Mouse (Mus musculus) MEL (cell line): Measurements from ENCODE around the gene Lrrc14b. TPM values are rescaled to one million over a fixed set of nuclear protein-coding genes. Genes with fewer than 3 reads are reported as not detected.
A peak's percentile ranks its signal among the peaks of the same experiment; 100 is the strongest.

ENCODE experiments used
- DNase-seq: peaks from one replicate; pipeline ENCODE4 v3.0.0; 2011; ENCODE audit warnings: low read depth, low spot score
- H3K27ac ChIP-seq: 2 replicates; pipeline ENCODE4 v1.5.1; 2012; ENCODE audit warnings: low read depth, mild to moderate bottlenecking, control low read depth, low read length, moderate library complexity; ENCODE audit not compliant: control insufficient read depth
- H3K27me3 ChIP-seq, 2 experiments: fragments of 150-350 bp in 1 of 2; sonication (generic) in 1 of 2; 2 replicates each; pipeline ENCODE4 v1.6.1; 2012; ENCODE audit warnings: low read length in 2 of 2, mild to moderate bottlenecking in 2 of 2, improper control_type of control experiment in 1 of 2, moderate library complexity in 1 of 2; ENCODE audit not compliant: insufficient read depth in 2 of 2, control insufficient read depth in 1 of 2
- H3K36me3 ChIP-seq, 2 experiments: 2 replicates each; pipeline ENCODE4 v1.6.1; 2012 to 2014; ENCODE audit warnings: low read length in 2 of 2, improper control_type of control experiment in 1 of 2, inconsistent platforms in 1 of 2, mild to moderate bottlenecking in 1 of 2; ENCODE audit not compliant: insufficient read depth in 2 of 2, control insufficient read depth in 1 of 2
- H3K4me1 ChIP-seq, 2 experiments: fragments of 150-350 bp in 1 of 2; sonication (generic) in 1 of 2; 2 replicates each; pipeline ENCODE4 v1.6.1; 2012; ENCODE audit warnings: low read length in 2 of 2, improper control_type of control experiment in 1 of 2, mild to moderate bottlenecking in 1 of 2; ENCODE audit not compliant: insufficient read depth in 2 of 2, control insufficient read depth in 1 of 2
- H3K4me3 ChIP-seq, 2 experiments: fragments of 150-350 bp in 1 of 2; sonication (generic) in 1 of 2; 2 replicates each; pipeline ENCODE4 v1.5.1; 2012; ENCODE audit warnings: low read depth in 2 of 2, low read length in 2 of 2, mild to moderate bottlenecking in 2 of 2, moderate library complexity in 2 of 2, control low read depth in 1 of 2, improper control_type of control experiment in 1 of 2; ENCODE audit not compliant: control insufficient read depth in 1 of 2, insufficient read depth in 1 of 2
- H3K79me2 ChIP-seq: 2 replicates; pipeline ENCODE4 v1.6.1; 2012; ENCODE audit warnings: mild to moderate bottlenecking, low read length, moderate library complexity; ENCODE audit not compliant: control insufficient read depth, poor library complexity, insufficient read depth
- H3K9ac ChIP-seq: 2 replicates; pipeline ENCODE4 v1.6.1; 2012; ENCODE audit warnings: low read depth, mild to moderate bottlenecking, control low read depth, low read length, moderate library complexity; ENCODE audit not compliant: control insufficient read depth, poor library complexity, severe bottlenecking
- H3K9me3 ChIP-seq: fragments of 150-350 bp; sonication (generic); replicated peaks from 2 replicates; pipeline ENCODE4 v1.6.1; 2012; ENCODE audit warnings: mild to moderate bottlenecking, low read length, improper control_type of control experiment, moderate library complexity; ENCODE audit not compliant: insufficient read depth
- BHLHE40 ChIP-seq: IDR thresholded peaks from 2 replicates; pipeline ENCODE4 v1.6.1; 2012; ENCODE audit warnings: low read depth, mild to moderate bottlenecking, inconsistent platforms, low read length, improper control_type of control experiment, borderline replicate concordance
- CHD1 ChIP-seq: IDR thresholded peaks from 2 replicates; pipeline ENCODE4 v1.6.1; 2012; ENCODE audit warnings: low read depth, mild to moderate bottlenecking, inconsistent platforms, low read length, improper control_type of control experiment
- CHD2 ChIP-seq: IDR thresholded peaks from 2 replicates; pipeline ENCODE4 v1.6.1; 2011; ENCODE audit warnings: low read length, improper control_type of control experiment
- CTCF ChIP-seq, 3 experiments: IDR thresholded peaks in 2 of 3; conservative IDR thresholded peaks in 1 of 3; 2 replicates each; pipeline ENCODE4 v1.5.1; 2011 to 2012; ENCODE audit warnings: low read length in 3 of 3, low read depth in 2 of 3, mild to moderate bottlenecking in 2 of 3, improper control_type of control experiment in 1 of 3, inconsistent platforms in 1 of 3, mixed read lengths in 1 of 3, moderate library complexity in 1 of 3; ENCODE audit not compliant: control insufficient read depth in 1 of 3, insufficient read depth in 1 of 3, poor library complexity in 1 of 3, severe bottlenecking in 1 of 3
- E2F4 ChIP-seq: IDR thresholded peaks from 2 replicates; pipeline ENCODE4 v1.6.1; 2011; ENCODE audit warnings: low read depth, low read length, improper control_type of control experiment, borderline replicate concordance
- EP300 ChIP-seq, 2 experiments: IDR thresholded peaks; 2 replicates each; pipeline ENCODE4 v1.6.1; 2011; ENCODE audit warnings: improper control_type of control experiment in 2 of 2, low read length in 2 of 2, low read depth in 1 of 2, mild to moderate bottlenecking in 1 of 2
- GABPA ChIP-seq: IDR thresholded peaks from 2 replicates; pipeline ENCODE4 v1.6.1; 2012; ENCODE audit warnings: low read depth, mild to moderate bottlenecking, inconsistent platforms, low read length, improper control_type of control experiment, moderate library complexity
- HCFC1 ChIP-seq: IDR thresholded peaks from 2 replicates; pipeline ENCODE4 v1.6.1; 2012; ENCODE audit warnings: low read depth, mild to moderate bottlenecking, inconsistent platforms, low read length, improper control_type of control experiment, moderate library complexity
- JUND ChIP-seq: IDR thresholded peaks from 2 replicates; pipeline ENCODE4 v1.6.1; 2011; ENCODE audit warnings: low read depth, mild to moderate bottlenecking, improper control_type of control experiment, low read length
- KAT2A ChIP-seq: conservative IDR thresholded peaks from 2 replicates; pipeline ENCODE4 v1.6.1; 2012; ENCODE audit warnings: low read depth, low read length, improper control_type of control experiment, inconsistent platforms
- MAFK ChIP-seq: IDR thresholded peaks from 2 replicates; pipeline ENCODE4 v1.6.1; 2011; ENCODE audit warnings: low read depth, mild to moderate bottlenecking, low read length, improper control_type of control experiment, borderline replicate concordance
- MAX ChIP-seq: IDR thresholded peaks from 2 replicates; pipeline ENCODE4 v1.6.1; 2011; ENCODE audit warnings: low read length, improper control_type of control experiment
- MAZ ChIP-seq: IDR thresholded peaks from 2 replicates; pipeline ENCODE4 v1.6.1; 2012; ENCODE audit warnings: low read depth, mild to moderate bottlenecking, inconsistent platforms, low read length, improper control_type of control experiment
- MEF2A ChIP-seq: IDR thresholded peaks from 2 replicates; pipeline ENCODE4 v1.6.1; 2014; ENCODE audit warnings: low read depth, mild to moderate bottlenecking, inconsistent platforms, low read length, improper control_type of control experiment; ENCODE audit not compliant: poor library complexity, insufficient replicate concordance, severe bottlenecking; ENCODE audit errors: extremely low read depth
- MXI1 ChIP-seq: IDR thresholded peaks from 2 replicates; pipeline ENCODE4 v1.6.1; 2011; ENCODE audit warnings: mild to moderate bottlenecking, low read depth, low read length, improper control_type of control experiment
- MYC ChIP-seq: IDR thresholded peaks from 2 replicates; pipeline ENCODE4 v1.6.1; 2011; ENCODE audit warnings: low read depth, mild to moderate bottlenecking, low read length, improper control_type of control experiment, moderate library complexity
- NELFE ChIP-seq: IDR thresholded peaks from 2 replicates; pipeline ENCODE4 v1.6.1; 2011; ENCODE audit warnings: low read depth, low read length, improper control_type of control experiment
- NRF1 ChIP-seq: IDR thresholded peaks from 2 replicates; pipeline ENCODE4 v1.6.1; 2014; ENCODE audit warnings: low read depth, mild to moderate bottlenecking, inconsistent platforms, low read length, improper control_type of control experiment, moderate library complexity; ENCODE audit not compliant: poor library complexity, insufficient read depth, severe bottlenecking
- POLR2A ChIP-seq, 2 experiments: IDR thresholded peaks; 2 replicates each; pipeline ENCODE4 v1.6.1; 2011 to 2012; ENCODE audit warnings: low read length in 2 of 2, mild to moderate bottlenecking in 2 of 2, control low read depth in 1 of 2, improper control_type of control experiment in 1 of 2, low read depth in 1 of 2, moderate library complexity in 1 of 2; ENCODE audit not compliant: control insufficient read depth in 1 of 2, insufficient read depth in 1 of 2, poor library complexity in 1 of 2
- POLR2AphosphoS2 ChIP-seq: IDR thresholded peaks from 2 replicates; pipeline ENCODE4 v1.6.1; 2011; ENCODE audit warnings: low read length, improper control_type of control experiment
- POLR2AphosphoS5 ChIP-seq: IDR thresholded peaks from 2 replicates; pipeline ENCODE4 v1.6.1; 2012; ENCODE audit warnings: low read depth, borderline replicate concordance, mild to moderate bottlenecking, inconsistent platforms, low read length, moderate library complexity, mixed read lengths
- RCOR1 ChIP-seq: IDR thresholded peaks from 2 replicates; pipeline ENCODE4 v1.6.1; 2012; ENCODE audit warnings: low read depth, mild to moderate bottlenecking, inconsistent platforms, low read length, improper control_type of control experiment
- SIN3A ChIP-seq: IDR thresholded peaks from 2 replicates; pipeline ENCODE4 v1.6.1; 2012; ENCODE audit warnings: low read length, improper control_type of control experiment, inconsistent platforms
- SMC3 ChIP-seq: IDR thresholded peaks from 2 replicates; pipeline ENCODE4 v1.6.1; 2011; ENCODE audit warnings: low read depth, low read length, improper control_type of control experiment
- TAL1 ChIP-seq: IDR thresholded peaks from 2 replicates; pipeline ENCODE4 v1.6.1; 2012; ENCODE audit warnings: mild to moderate bottlenecking, inconsistent platforms, low read length, moderate library complexity, mixed read lengths
- UBTF ChIP-seq: IDR thresholded peaks from 2 replicates; pipeline ENCODE4 v1.6.1; 2012; ENCODE audit warnings: low read depth, mild to moderate bottlenecking, inconsistent platforms, low read length, improper control_type of control experiment, moderate library complexity, borderline replicate concordance; ENCODE audit not compliant: insufficient read depth
- USF1 ChIP-seq: IDR thresholded peaks from 2 replicates; pipeline ENCODE4 v1.6.1; 2014; ENCODE audit warnings: low read depth, mild to moderate bottlenecking, inconsistent platforms, low read length, improper control_type of control experiment, moderate library complexity
- ZKSCAN1 ChIP-seq: IDR thresholded peaks from 2 replicates; pipeline ENCODE4 v1.6.1; 2012; ENCODE audit warnings: low read depth, mild to moderate bottlenecking, inconsistent platforms, low read length, improper control_type of control experiment, moderate library complexity
- ZNF384 ChIP-seq: IDR thresholded peaks from 2 replicates; pipeline ENCODE4 v1.6.1; 2012; ENCODE audit warnings: low read depth, mild to moderate bottlenecking, inconsistent platforms, low read length, improper control_type of control experiment
- polyA plus RNA-seq, 2 experiments: library from polyadenylated mRNA; stranded (reverse) in 1 of 2; unstranded in 1 of 2; fragments of >175 nt in 1 of 2; fragments of >200 nt in 1 of 2; gene quantifications; 2 replicates each; pipeline versions ENCODE4 v1.2.1 to v1.2.4; 2012; ENCODE audit warnings: low replicate concordance in 2 of 2, low read depth in 1 of 2; ENCODE audit not compliant: insufficient read length in 2 of 2, insufficient read depth in 1 of 2, missing spikeins in 1 of 2
- total RNA-seq: library from RNA; depleted of rRNA; stranded (reverse); fragments of 300-350 nt; gene quantifications from 2 replicates; pipeline ENCODE4 v1.2.3, GENCODE M21; 2012

Gene Lrrc14b
- total and polyA plus RNA-seq, 3 experiments = 0.08 TPM; not detected in 2

DNA sequence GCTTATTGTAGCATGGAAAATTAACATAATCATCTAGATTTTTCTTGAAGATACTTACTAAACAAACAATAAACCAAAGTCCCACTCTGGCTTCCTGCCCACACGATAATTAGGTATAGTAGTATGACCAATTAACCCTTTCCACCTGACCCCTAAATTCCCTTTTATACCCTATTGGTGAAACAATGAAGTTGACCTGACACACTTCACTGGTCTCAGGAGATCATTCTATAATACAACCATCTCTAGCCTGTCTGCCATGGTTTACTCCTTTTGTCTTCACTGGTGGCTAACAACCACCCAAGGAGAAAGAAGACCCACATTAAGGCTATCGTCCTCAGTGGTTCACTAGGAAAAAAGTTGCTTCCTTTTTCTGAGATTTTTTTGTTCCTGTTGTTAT, 27.4 kb upstream of the Lrrc14b start:
- Histone ChIP-seq H3K27ac (no peak overlapping the region), H3K79me2 (peaks cover 2% of the 10 kb centered on the region; the same call in 1 of the 2 replicates), H3K9ac (no peak overlapping the region), H3K9me3 (no peaks in the 10 kb centered on the region), H3K4me1 (no peaks in the 10 kb centered on the region), H3K4me3 (0 out of 4 replicates have a peak overlapping the region, but pooled peaks of 1 of the 2 experiments have one; percentile 96), H3K27me3 (peaks cover 2 to 4% of the 10 kb centered on the region in 2 experiments; a peak in 2 of 4 replicates), H3K36me3 (peaks cover 0 to 2% of the 10 kb centered on the region in 2 experiments; a peak in 2 of 4 replicates)
- no peak for TF ChIP-seq MAFK
- no peak for TF ChIP-seq JUND
- TF ChIP-seq CHD1 = no peak
- no peak for TF ChIP-seq HCFC1
- no peak for TF ChIP-seq ZKSCAN1
- TF ChIP-seq CHD2 = no peak
- no peak for TF ChIP-seq ZNF384
- TF ChIP-seq CTCF (IDR thresholded peaks at IDR 0.05 in 2 of 3, conservative IDR thresholded peaks at IDR 0.05 in 1 of 3; ENCODE audit: control insufficient read depth in 1 of 3, insufficient read depth in 1 of 3, low read depth in 2 of 3, low read length in 3 of 3, poor library complexity in 1 of 3, severe bottlenecking in 1 of 3) = no peak
- TF ChIP-seq UBTF = no peak
- no peak for TF ChIP-seq MYC
- no peak for TF ChIP-seq KAT2A
- no peak for TF ChIP-seq TAL1
- TF ChIP-seq EP300 (IDR thresholded peaks at IDR 0.05; ENCODE audit: low read depth in 1 of 2, low read length in 2 of 2) = no peak
- no peak for TF ChIP-seq BHLHE40
- TF ChIP-seq NELFE = no peak
- DNase-seq = no peak

DNA sequence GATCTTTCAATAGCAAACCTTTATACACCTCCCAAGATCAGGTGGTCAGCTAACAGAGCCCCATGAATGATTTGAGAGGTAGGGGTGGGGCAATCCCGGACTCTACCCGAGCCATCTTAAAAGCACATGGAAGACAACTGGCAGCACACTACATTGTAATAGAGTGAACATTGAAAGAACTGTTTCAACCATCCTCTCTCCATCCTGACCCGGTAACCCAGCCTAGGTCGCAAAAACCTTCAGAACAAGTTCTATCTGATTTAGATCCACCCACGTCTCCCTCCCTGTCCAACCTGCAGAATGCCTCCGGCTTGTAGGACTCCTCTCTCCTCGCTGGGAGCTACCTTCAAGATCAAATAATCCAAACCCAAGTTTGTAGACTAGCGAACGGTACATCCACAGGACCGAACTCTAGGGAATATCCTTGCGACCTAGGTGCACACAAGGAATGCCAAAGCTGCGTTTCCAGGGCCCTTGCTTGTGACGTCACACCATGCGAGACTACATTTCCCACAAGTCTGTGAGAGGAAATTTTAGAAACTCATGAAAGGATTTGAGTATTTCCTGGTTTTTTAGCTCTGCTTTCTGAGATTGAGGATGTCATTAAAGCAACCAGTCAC, 26.7 kb upstream of the Lrrc14b start, which contains the start of gene Zfp72:
Zfp72 (minus strand) TSS at position 466 of the 620 bp plus-strand sequence.
- Histone ChIP-seq H3K9ac (peak within 1 kb of the TSS; percentile 67), H3K4me1 (no peaks in the 10 kb centered on the region), H3K4me3 (peak within 1 kb of the TSS; percentile 96 to 99), H3K27ac (no peak within 1 kb of the TSS; the same call in 1 of the 2 replicates), H3K79me2 (peaks cover 2% of the 10 kb centered on the region; the same call in 1 of the 2 replicates), H3K27me3 (peaks cover 2% of the 10 kb centered on the region in 2 experiments; a peak in 2 of 4 replicates), H3K36me3 (peaks cover 0 to 2% of the 10 kb centered on the region in 2 experiments; a peak in 2 of 4 replicates), H3K9me3 (no peaks in the 10 kb centered on the region)
- peak; percentile 88 for DNase-seq
- TF ChIP-seq USF1 = no peak
- no peak for TF ChIP-seq CHD2
- no peak for TF ChIP-seq CHD1
- TF ChIP-seq ZKSCAN1 = no peak
- TF ChIP-seq BHLHE40 = no peak
- TF ChIP-seq POLR2AphosphoS2 = no peak
- TF ChIP-seq TAL1 = no peak
- peak; percentile 50 for TF ChIP-seq NELFE
- peak; percentile 99 for TF ChIP-seq HCFC1
- TF ChIP-seq KAT2A = peak; percentile 74
- TF ChIP-seq E2F4 = no peak
- TF ChIP-seq POLR2AphosphoS5 = no peak
- TF ChIP-seq MAZ = no peak
- no peak for TF ChIP-seq MAFK
- no peak for TF ChIP-seq MEF2A
- peak; percentile 95 for TF ChIP-seq SIN3A
- no peak for TF ChIP-seq NRF1
- no peak for TF ChIP-seq UBTF
- peak; percentile 82 for TF ChIP-seq RCOR1
- no peak for TF ChIP-seq SMC3
- peak; percentile 60 for TF ChIP-seq MAX
- TF ChIP-seq GABPA = no peak
- peak; percentile 82 for TF ChIP-seq MXI1
- no peak for TF ChIP-seq JUND
- TF ChIP-seq POLR2A (IDR thresholded peaks at IDR 0.05; ENCODE audit: control insufficient read depth in 1 of 2, insufficient read depth in 1 of 2, low read depth in 1 of 2, low read length in 2 of 2, poor library complexity in 1 of 2) = peak; percentile 46; a peak in 2 of 4 replicates
